Mouse (Mus musculus) intestine, embryonic 16.5 days (tissue): Measurements from ENCODE around the gene Pdhx. TPM values are rescaled to one million over a fixed set of nuclear protein-coding genes. Genes with fewer than 3 reads are reported as not detected.

ENCODE experiments used
- ATAC-seq: fragments of 200-750 bp; cut with Nextera tagmentation; 2 replicates; pipeline ENCODE4 v1.8.0; 2017; ENCODE audit warnings: moderate TSS enrichment, moderate library complexity
- H3K27ac ChIP-seq: fragments of 300-500 bp; sonication (generic); 2 replicates; pipeline ENCODE4 v1.5.1; 2014; ENCODE audit warnings: mild to moderate bottlenecking, low read length
- H3K27me3 ChIP-seq: fragments of 300-500 bp; sonication (generic); replicated peaks from 2 replicates; pipeline ENCODE4 v1.6.1; 2014; ENCODE audit warnings: low read length, control low read depth, mixed read lengths; ENCODE audit not compliant: control insufficient read depth, insufficient read depth
- H3K36me3 ChIP-seq: fragments of 300-500 bp; sonication (generic); 2 replicates; pipeline ENCODE4 v1.6.1; 2014; ENCODE audit warnings: low read length, control low read depth; ENCODE audit not compliant: control insufficient read depth, insufficient read depth
- H3K4me1 ChIP-seq: fragments of 300-500 bp; sonication (generic); 2 replicates; pipeline ENCODE4 v1.6.1; 2014; ENCODE audit warnings: low read length, control low read depth, mixed read lengths; ENCODE audit not compliant: control insufficient read depth, insufficient read depth
- H3K4me2 ChIP-seq: fragments of 300-500 bp; sonication (generic); 2 replicates; pipeline ENCODE4 v1.6.1; 2014; ENCODE audit warnings: low read depth, low read length, control low read depth
- H3K4me3 ChIP-seq: fragments of 300-500 bp; sonication (generic); 2 replicates; pipeline ENCODE4 v1.5.1; 2014; ENCODE audit warnings: mild to moderate bottlenecking, low read length
- H3K9ac ChIP-seq: fragments of 300-500 bp; sonication (generic); 2 replicates; pipeline ENCODE4 v1.6.1; 2014; ENCODE audit warnings: low read depth, low read length
- H3K9me3 ChIP-seq: fragments of 300-500 bp; sonication (generic); 2 replicates; pipeline ENCODE4 v1.6.1; 2016; ENCODE audit warnings: low read length, control low read depth; ENCODE audit not compliant: control insufficient read depth
- WGBS: fragments of 180-500 bp; shearing (Covaris S2); extraction: QIAGEN DNeasy Blood & Tissue Kit; methylation state at CpG from one replicate; pipeline ENCODE4 v1.1.7; 2014; 5-methylcytosine and 5-hydroxymethylcytosine counted together
- polyA plus RNA-seq: library from polyadenylated mRNA; unstranded; fragments of >200 nt; fragmentation: Nextera tagmentation; extraction: Ambion mirVana; gene quantifications from 2 replicates; pipeline ENCODE4 v1.2.1, GENCODE M21; 2015

The Pdhx gene
- polyA plus RNA-seq, 1 experiment from 2014 or later = 37.7 TPM

DNA sequence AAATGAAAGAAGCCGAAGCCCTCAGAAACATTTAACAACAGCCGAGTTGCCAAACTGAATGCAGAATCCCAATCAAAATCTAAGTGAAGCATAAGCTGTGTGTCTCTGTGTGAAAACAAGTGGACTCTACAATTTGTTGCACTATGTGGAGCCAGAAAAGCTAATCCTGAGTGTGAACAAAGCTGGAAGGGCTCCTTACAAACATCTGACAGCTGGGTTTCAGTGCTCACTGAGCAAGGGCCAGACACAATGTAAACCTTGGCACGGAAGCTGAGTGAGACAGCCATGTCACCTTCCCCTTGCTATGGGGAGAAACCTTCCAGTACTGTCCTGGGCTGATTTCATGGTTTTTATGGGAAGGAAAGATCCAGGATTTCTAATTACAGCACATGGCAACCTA lies 50.6 kb downstream of the Pdhx start:
- Histone ChIP-seq H3K36me3 (no peaks in the 10 kb centered on the region), H3K9ac (no peak overlapping the region)
- 76% methylated on average over 3 of the region's 3 CpGs for WGBS

DNA sequence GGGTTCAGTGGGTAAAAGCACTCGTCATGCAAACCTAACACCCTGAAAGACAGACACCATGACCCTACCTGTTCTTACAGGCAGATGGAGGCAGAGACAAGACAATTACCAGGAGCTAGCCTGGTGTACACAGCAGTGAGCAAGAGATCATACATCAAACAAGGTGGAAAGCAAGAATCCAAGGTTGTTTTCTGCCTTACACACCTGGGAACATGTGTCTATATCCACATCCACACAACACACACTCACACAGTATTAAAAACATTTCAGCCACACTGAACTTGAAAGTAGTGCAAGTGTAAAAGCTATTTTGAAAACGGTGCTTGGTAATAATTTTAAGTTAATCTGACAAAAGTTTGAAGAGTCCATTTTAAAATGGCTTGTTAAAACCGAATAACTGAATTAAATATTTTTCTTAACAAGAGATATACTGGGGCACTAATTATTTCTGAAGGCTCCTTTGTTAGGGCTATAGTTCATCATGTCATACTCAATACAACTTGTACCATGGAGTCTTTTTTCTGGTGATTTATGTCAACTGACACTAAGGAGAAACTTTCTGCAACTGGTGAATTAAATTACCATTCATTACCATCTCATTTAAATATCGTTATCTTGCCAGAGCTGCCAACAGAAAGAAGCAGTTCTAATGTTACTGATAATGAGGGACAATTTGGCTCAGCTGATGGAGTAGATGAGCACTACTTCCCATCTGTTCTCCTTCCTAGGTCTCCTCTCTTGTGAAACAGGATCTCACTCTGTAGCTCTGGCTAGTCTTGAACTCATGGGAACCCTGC lies 52.9 kb downstream of the Pdhx start:
- Histone ChIP-seq H3K9ac (no peak overlapping the region), H3K36me3 (no peaks in the 10 kb centered on the region), H3K27me3 (no peaks in the 10 kb centered on the region), H3K4me1 (peaks cover 2% of the 10 kb centered on the region; the same call in 1 of the 2 replicates), H3K4me2 (no peak overlapping the region), H3K9me3 (no peaks in the 10 kb centered on the region), H3K27ac (no peak overlapping the region), H3K4me3 (no peak overlapping the region)
- WGBS = 80% methylated on average over 4 of the region's 4 CpGs
- no peak for ATAC-seq

More for the DNA sequence above, 50.6 kb downstream of the Pdhx start:
- H3K27me3 ChIP-seq = no peaks in the 10 kb centered on the region
- ATAC-seq = no peak
- no peak overlapping the region for H3K27ac ChIP-seq
- no peak overlapping the region for H3K4me3 ChIP-seq
- peaks cover under 1% of the 10 kb centered on the region; the same call in 1 of the 2 replicates for H3K4me1 ChIP-seq
- no peaks in the 10 kb centered on the region for H3K9me3 ChIP-seq
- no peak overlapping the region for H3K4me2 ChIP-seq

DNA sequence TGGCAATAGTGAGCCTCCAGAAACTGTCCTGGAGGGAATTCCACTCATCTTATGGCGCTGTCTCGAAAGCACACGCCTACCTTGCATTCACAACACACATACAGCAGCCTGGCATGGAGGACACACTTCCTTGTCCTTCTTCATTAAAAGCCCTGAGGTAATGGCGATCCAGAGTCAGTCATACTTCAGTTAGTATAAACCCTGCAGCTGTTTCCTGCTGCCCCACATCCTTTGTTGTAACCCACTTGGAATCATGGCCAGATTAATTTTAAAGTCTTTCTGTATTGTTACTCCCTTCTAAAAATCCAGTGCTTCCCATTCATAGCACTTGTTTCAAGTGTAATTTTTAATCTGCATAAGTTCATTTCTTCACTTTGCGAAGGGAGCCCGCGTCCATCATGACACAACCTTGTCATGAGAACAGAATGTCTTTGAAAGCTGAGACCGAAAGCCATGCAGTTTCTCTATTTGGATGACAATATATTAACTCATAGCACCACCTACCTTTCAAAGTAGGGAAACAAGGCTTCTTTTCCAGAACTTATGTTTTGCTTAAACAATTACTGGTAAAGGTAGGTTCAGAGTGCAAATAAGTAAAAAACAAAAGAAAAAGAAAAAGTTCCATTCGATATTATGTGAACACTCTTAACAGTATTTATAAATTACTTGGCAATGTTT lies 54.4 kb downstream of the Pdhx start:
- Histone ChIP-seq H3K36me3 (no peaks in the 10 kb centered on the region), H3K9ac (no peak overlapping the region), H3K4me3 (no peak overlapping the region), H3K4me1 (peaks cover 2% of the 10 kb centered on the region; the same call in 1 of the 2 replicates), H3K27ac (no peak overlapping the region), H3K4me2 (no peak overlapping the region), H3K9me3 (no peaks in the 10 kb centered on the region), H3K27me3 (no peaks in the 10 kb centered on the region)
- 71% methylated on average over 9 of the region's 9 CpGs for WGBS
- no peak for ATAC-seq

DNA sequence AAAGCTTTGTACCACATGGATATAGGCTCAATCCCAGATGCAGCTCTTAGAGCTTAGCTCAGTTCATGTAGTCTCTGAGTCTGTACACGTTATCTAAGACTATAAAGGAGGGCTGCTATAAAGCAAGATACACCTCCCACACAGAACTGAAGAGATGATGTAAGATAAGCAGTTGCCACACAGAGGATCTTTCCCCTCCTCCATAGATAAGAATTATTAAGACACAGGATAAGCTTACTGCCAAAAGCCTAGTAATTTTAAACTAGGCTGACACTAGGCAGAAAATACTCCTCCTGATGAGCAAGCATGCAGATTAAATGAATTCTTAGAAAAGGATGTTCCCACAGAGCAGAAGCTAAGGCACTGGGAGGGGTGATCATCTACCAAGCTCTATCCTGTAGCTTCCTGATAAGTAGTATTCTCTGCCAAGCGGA lies 55.9 kb downstream of the Pdhx start:
- peaks cover 2% of the 10 kb centered on the region; the same call in 1 of the 2 replicates for H3K4me1 ChIP-seq
- H3K36me3 ChIP-seq = no peaks in the 10 kb centered on the region
- no peak overlapping the region for H3K4me3 ChIP-seq
- WGBS = 61% methylated on average over 2 of the region's 2 CpGs
- H3K27ac ChIP-seq = no peak overlapping the region
- ATAC-seq = peak; percentile 68
- no peaks in the 10 kb centered on the region for H3K27me3 ChIP-seq
- no peaks in the 10 kb centered on the region for H3K9me3 ChIP-seq
- no peak overlapping the region for H3K4me2 ChIP-seq
- no peak overlapping the region for H3K9ac ChIP-seq

DNA sequence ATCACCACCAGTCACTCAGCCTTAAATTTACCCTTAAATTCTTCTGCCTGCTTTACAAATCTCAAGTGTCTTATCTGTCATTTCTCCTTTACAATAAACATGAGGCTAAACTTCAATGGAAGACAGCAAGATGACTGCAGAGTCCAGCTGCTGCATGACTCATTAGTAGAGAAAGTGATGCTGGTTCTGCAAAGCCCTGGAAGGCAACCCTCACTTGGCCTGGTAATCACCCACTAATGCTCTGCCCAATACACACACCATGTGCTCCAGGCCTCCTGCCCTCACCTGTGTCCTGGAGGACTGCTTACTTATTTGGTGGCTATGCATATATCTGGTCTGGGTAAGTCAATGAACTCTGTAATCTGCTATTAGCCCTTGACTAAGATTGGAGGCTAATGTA lies 57.2 kb downstream of the Pdhx start:
- no peak overlapping the region for H3K4me3 ChIP-seq
- no peaks in the 10 kb centered on the region for H3K36me3 ChIP-seq
- H3K9me3 ChIP-seq = no peaks in the 10 kb centered on the region
- H3K27ac ChIP-seq = no peak overlapping the region
- H3K27me3 ChIP-seq = no peaks in the 10 kb centered on the region
- H3K4me1 ChIP-seq = peaks cover 2% of the 10 kb centered on the region; the same call in 1 of the 2 replicates
- no peak overlapping the region for H3K4me2 ChIP-seq
- H3K9ac ChIP-seq = no peak overlapping the region
- ATAC-seq = no peak

DNA sequence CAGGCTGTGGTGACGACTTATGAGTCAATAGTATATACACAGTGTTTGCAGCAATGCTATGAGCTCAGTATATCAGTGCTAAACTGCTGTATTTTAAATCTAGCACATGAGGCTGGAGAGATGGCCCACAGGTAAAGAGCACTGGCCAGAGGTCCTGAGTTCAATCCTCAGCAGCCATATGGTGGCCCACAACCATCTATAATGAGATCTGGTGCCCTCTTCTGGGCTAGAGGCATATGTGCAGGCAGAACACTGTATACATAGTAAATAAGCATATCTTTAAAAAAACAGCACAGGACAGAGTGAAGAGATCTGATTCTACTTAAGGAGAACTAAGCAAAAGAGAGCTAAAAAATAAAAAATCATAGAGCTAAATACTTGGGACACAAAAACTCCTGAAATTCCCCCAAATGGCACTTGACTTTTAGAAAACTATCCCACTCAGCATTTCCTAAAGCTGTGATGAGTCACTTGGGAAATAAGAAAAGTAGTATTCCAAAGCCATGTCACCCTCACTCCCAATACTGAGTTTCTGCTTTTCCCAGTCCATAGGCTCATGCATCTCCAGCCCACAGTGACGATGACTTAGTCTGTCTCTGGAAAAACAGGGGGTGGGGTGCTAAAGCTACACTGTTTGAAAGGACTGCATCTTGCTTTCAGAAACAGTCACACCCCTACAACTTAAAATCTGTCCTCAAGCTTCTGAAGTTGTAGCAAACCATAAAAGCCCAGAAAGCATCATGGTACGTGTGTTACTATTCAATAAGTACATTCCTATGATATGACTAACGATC lies 60.3 kb downstream of the Pdhx start:
- H3K27me3 ChIP-seq = no peaks in the 10 kb centered on the region
- no peak overlapping the region for H3K4me2 ChIP-seq
- ATAC-seq = no peak
- peaks cover 2% of the 10 kb centered on the region; the same call in 1 of the 2 replicates for H3K4me1 ChIP-seq
- no peaks in the 10 kb centered on the region for H3K9me3 ChIP-seq
- H3K9ac ChIP-seq = no peak overlapping the region
- no peak overlapping the region for H3K4me3 ChIP-seq
- H3K27ac ChIP-seq = no peak overlapping the region
- WGBS = 79% methylated on average over 4 of the region's 4 CpGs
- H3K36me3 ChIP-seq = no peaks in the 10 kb centered on the region

DNA sequence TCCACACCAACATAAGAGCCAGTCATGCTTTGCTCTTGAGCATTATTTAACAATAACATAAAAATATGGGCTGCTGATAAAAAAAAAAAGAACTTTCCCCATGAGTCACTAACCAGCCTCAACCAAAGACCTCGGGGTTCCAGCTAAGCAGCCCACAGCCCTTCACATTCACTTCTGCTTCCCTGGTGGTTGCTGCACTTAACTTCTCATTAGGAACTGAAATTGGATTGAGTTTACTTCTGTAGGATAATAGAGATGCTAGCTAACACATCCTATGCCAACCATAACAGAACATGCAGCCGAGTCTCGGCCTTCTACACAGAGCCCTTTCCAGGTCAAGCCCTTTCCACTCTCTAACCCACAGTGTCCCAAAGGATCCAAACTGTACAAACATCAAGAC lies 65.1 kb downstream of the Pdhx start:
- H3K9ac ChIP-seq = no peak overlapping the region
- H3K4me2 ChIP-seq = no peak overlapping the region
- H3K9me3 ChIP-seq = no peaks in the 10 kb centered on the region
- H3K27ac ChIP-seq = no peak overlapping the region
- H3K36me3 ChIP-seq = no peaks in the 10 kb centered on the region
- H3K4me1 ChIP-seq = no peaks in the 10 kb centered on the region
- 84% methylated on average over 3 of the region's 3 CpGs for WGBS
- no peaks in the 10 kb centered on the region for H3K27me3 ChIP-seq
- no peak overlapping the region for H3K4me3 ChIP-seq
- ATAC-seq = no peak

DNA sequence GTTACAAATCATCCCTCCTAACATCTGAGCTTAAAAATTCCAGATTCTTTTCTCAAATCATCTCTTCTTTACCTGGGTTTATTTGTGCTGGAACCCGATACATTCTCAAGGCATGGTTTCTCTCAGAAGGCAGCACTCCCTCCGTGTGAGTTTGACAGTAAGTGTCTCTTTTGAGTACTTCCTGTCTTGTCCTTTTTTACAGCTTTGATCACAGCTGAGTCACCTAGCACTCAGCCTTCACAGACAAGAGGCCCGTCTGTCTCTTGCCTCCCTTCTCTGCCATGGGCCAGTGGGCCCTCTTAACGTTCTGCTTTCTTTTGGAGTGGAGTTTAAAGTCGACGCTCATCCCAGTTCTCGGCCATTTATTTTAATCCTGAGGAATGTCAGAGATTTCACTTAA lies 68.7 kb downstream of the Pdhx start:
- H3K27ac ChIP-seq = no peak overlapping the region
- no peaks in the 10 kb centered on the region for H3K4me1 ChIP-seq
- no peaks in the 10 kb centered on the region for H3K36me3 ChIP-seq
- H3K27me3 ChIP-seq = no peaks in the 10 kb centered on the region
- H3K4me3 ChIP-seq = no peak overlapping the region
- no peak for ATAC-seq
- no peaks in the 10 kb centered on the region for H3K9me3 ChIP-seq
- H3K9ac ChIP-seq = no peak overlapping the region
- WGBS = 48% methylated on average over 7 of the region's 7 CpGs
- H3K4me2 ChIP-seq = no peak overlapping the region

DNA sequence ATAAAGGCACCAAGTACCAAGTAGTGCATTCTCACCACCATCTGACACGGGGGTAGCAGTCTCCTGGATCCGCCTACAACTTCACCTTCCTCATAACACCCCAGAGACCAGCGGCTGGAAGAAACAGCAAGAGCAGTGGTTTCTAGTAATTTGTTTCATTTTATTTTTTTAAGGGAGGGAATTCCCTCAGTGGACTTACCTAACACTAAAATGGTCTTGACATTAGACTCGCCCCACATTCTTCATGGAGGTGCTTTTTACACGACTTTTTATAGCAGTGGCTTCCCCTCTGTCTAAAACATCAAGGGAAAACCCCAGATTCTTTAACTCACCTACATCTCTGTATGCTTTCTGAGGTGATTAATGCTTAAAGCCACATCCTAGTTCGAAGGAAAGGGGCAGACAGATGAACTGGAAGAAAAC lies 74.1 kb downstream of the Pdhx start:
- Histone ChIP-seq H3K9ac (no peak overlapping the region), H3K4me3 (no peak overlapping the region), H3K4me2 (no peak overlapping the region), H3K27ac (no peak overlapping the region), H3K9me3 (no peaks in the 10 kb centered on the region), H3K4me1 (no peaks in the 10 kb centered on the region), H3K27me3 (no peaks in the 10 kb centered on the region), H3K36me3 (no peaks in the 10 kb centered on the region)
- WGBS = 61% methylated on average over 6 of the region's 6 CpGs
- ATAC-seq = no peak
